Mouse (Mus musculus) CH12.LX (cell line): Measurements from ENCODE around the gene Grb10. TPM values are rescaled to one million over a fixed set of nuclear protein-coding genes. Genes with fewer than 3 reads are reported as not detected.

Experiments used
- DNase-seq: peaks from one replicate; pipeline ENCODE4 v3.0.0-alpha.2; 2013; ENCODE audit errors: extremely low read depth
- H3K27ac ChIP-seq: 2 replicates; pipeline ENCODE4 v1.5.1; 2012; ENCODE audit warnings: low read depth, mild to moderate bottlenecking, control low read depth, moderate library complexity; ENCODE audit not compliant: insufficient read depth
- H3K27me3 ChIP-seq: replicated peaks from 2 replicates; pipeline ENCODE3; 2012; ENCODE audit warnings: inconsistent platforms
- H3K36me3 ChIP-seq, 2 experiments: replicated peaks in 1 of 2; 2 replicates each; pipeline versions ENCODE3 to v1.6.1; 2012; ENCODE audit warnings: inconsistent platforms in 1 of 2, low read length in 1 of 2, mild to moderate bottlenecking in 1 of 2, mixed read lengths in 1 of 2, moderate library complexity in 1 of 2; ENCODE audit not compliant: control insufficient read depth in 1 of 2, insufficient read depth in 1 of 2
- H3K4me1 ChIP-seq, 2 experiments: 2 replicates each; pipeline ENCODE4 v1.6.1; 2012; ENCODE audit warnings: inconsistent platforms in 1 of 2, moderate library complexity in 1 of 2; ENCODE audit not compliant: insufficient read depth in 2 of 2, control insufficient read depth in 1 of 2
- H3K4me2 ChIP-seq: 2 replicates; pipeline ENCODE4 v1.6.1; 2012; ENCODE audit warnings: low read depth, mild to moderate bottlenecking, control low read depth; ENCODE audit not compliant: poor library complexity, insufficient read depth, severe bottlenecking
- H3K4me3 ChIP-seq, 3 experiments: fragments of 150-350 bp in 1 of 3; sonication (generic) in 1 of 3; replicated peaks in 1 of 3; 2 replicates each; pipeline versions ENCODE3 to v1.5.1; 2011 to 2012; ENCODE audit warnings: low read depth in 2 of 3, low read length in 2 of 3, mild to moderate bottlenecking in 2 of 3, moderate library complexity in 2 of 3, control low read depth in 1 of 3, improper control_type of control experiment in 1 of 3, inconsistent platforms in 1 of 3, mixed read lengths in 1 of 3; ENCODE audit not compliant: poor library complexity in 1 of 3
- H3K79me2 ChIP-seq: replicated peaks from 2 replicates; pipeline ENCODE4 v1.6.1; 2012; ENCODE audit warnings: mild to moderate bottlenecking, moderate library complexity; ENCODE audit not compliant: control insufficient read depth, poor library complexity, insufficient read depth, severe bottlenecking; ENCODE audit errors: extremely low read depth
- H3K9ac ChIP-seq: 2 replicates; pipeline ENCODE4 v1.6.1; 2012; ENCODE audit warnings: low read depth, mild to moderate bottlenecking, control low read depth, moderate library complexity; ENCODE audit not compliant: insufficient read depth
- H3K9me3 ChIP-seq: replicated peaks from 2 replicates; pipeline ENCODE3; 2012; ENCODE audit warnings: low read length, inconsistent platforms, mixed read lengths
- BHLHE40 ChIP-seq: IDR thresholded peaks from 2 replicates; pipeline ENCODE4 v1.6.1; 2011; ENCODE audit warnings: mild to moderate bottlenecking, low read depth, low read length, improper control_type of control experiment
- CHD1 ChIP-seq: IDR thresholded peaks from 2 replicates; pipeline ENCODE4 v1.6.1; 2012; ENCODE audit warnings: low read depth, low read length, improper control_type of control experiment, inconsistent platforms
- CHD2 ChIP-seq: IDR thresholded peaks from 2 replicates; pipeline ENCODE4 v1.6.1; 2011; ENCODE audit warnings: low read length, improper control_type of control experiment
- ELF1 ChIP-seq: IDR thresholded peaks from 2 replicates; pipeline ENCODE4 v1.6.1; 2014; ENCODE audit warnings: low read depth, mild to moderate bottlenecking, inconsistent platforms, low read length, improper control_type of control experiment
- ETS1 ChIP-seq: conservative IDR thresholded peaks from 2 replicates; pipeline ENCODE4 v1.6.1; 2012; ENCODE audit warnings: low read depth, mild to moderate bottlenecking, inconsistent platforms, low read length, improper control_type of control experiment, moderate library complexity
- HCFC1 ChIP-seq: IDR thresholded peaks from 2 replicates; pipeline ENCODE4 v1.6.1; 2012; ENCODE audit warnings: low read depth, mild to moderate bottlenecking, inconsistent platforms, low read length, improper control_type of control experiment
- JUND ChIP-seq: conservative IDR thresholded peaks from 2 replicates; pipeline ENCODE4 v1.6.1; 2011; ENCODE audit warnings: low read depth, low read length, improper control_type of control experiment
- MAFK ChIP-seq: IDR thresholded peaks from 2 replicates; pipeline ENCODE4 v1.6.1; 2011; ENCODE audit warnings: low read length, improper control_type of control experiment; ENCODE audit not compliant: insufficient replicate concordance
- NELFE ChIP-seq: IDR thresholded peaks from 2 replicates; pipeline ENCODE4 v1.6.1; 2011; ENCODE audit warnings: low read depth, low read length, improper control_type of control experiment
- NRF1 ChIP-seq: IDR thresholded peaks from 2 replicates; pipeline ENCODE4 v1.6.1; 2014; ENCODE audit warnings: low read depth, mild to moderate bottlenecking, inconsistent platforms, low read length, improper control_type of control experiment, moderate library complexity
- PAX5 ChIP-seq: IDR thresholded peaks from 2 replicates; pipeline ENCODE4 v1.6.1; 2012; ENCODE audit warnings: low read length, inconsistent platforms, mixed read lengths
- POLR2AphosphoS2 ChIP-seq: IDR thresholded peaks from 2 replicates; pipeline ENCODE4 v1.6.1; 2011; ENCODE audit warnings: low read depth, low read length, improper control_type of control experiment
- SIN3A ChIP-seq: IDR thresholded peaks from 2 replicates; pipeline ENCODE4 v1.6.1; 2012; ENCODE audit warnings: low read length, improper control_type of control experiment, inconsistent platforms
- SMC3 ChIP-seq: IDR thresholded peaks from 2 replicates; pipeline ENCODE4 v1.6.1; 2011; ENCODE audit warnings: low read depth, low read length, improper control_type of control experiment
- UBTF ChIP-seq: IDR thresholded peaks from 2 replicates; pipeline ENCODE4 v1.6.1; 2012; ENCODE audit warnings: low read depth, mild to moderate bottlenecking, inconsistent platforms, low read length, improper control_type of control experiment, moderate library complexity
- USF1 ChIP-seq: IDR thresholded peaks from 2 replicates; pipeline ENCODE4 v1.6.1; 2014; ENCODE audit warnings: low read depth, mild to moderate bottlenecking, inconsistent platforms, low read length, improper control_type of control experiment
- USF2 ChIP-seq: conservative IDR thresholded peaks from 2 replicates; pipeline ENCODE4 v1.6.1; 2011; ENCODE audit warnings: low read depth, low read length, improper control_type of control experiment
- ZC3H11A ChIP-seq: IDR thresholded peaks from 2 replicates; pipeline ENCODE4 v1.6.1; 2012; ENCODE audit warnings: low read depth, mild to moderate bottlenecking, inconsistent platforms, low read length, improper control_type of control experiment
- ZMIZ1 ChIP-seq: IDR thresholded peaks from 2 replicates; pipeline ENCODE4 v1.6.1; 2012; ENCODE audit warnings: low read depth, mild to moderate bottlenecking, inconsistent platforms, low read length, improper control_type of control experiment
- ZNF384 ChIP-seq: IDR thresholded peaks from 2 replicates; pipeline ENCODE4 v1.6.1; 2012; ENCODE audit warnings: low read depth, low read length, improper control_type of control experiment, inconsistent platforms
- dilution Hi-C: fragments of 300-500 bp; cut with MboI; formaldehyde crosslinking; loops from 2 replicates; pipeline ENCODE4 v1.14.3; 2020; ENCODE audit warnings: low sequenced_read_pairs; ENCODE audit not compliant: extremely low pct_unique_long_range_greater_than_20kb, extremely low pct_ligation_motif_present
- in situ Hi-C: fragments of 300-500 bp; cut with MboI; formaldehyde crosslinking; loops from 3 replicates; pipeline ENCODE4 v1.14.3; 2019; ENCODE audit warnings: low sequenced_read_pairs, low pct_ligation_motif_present, low pct_unique_long_range_greater_than_20kb, mixed read lengths
- polyA plus RNA-seq: library from polyadenylated mRNA; unstranded; fragments of >175 nt; gene quantifications from 2 replicates; pipeline ENCODE4 v1.2.1, GENCODE M21; 2012; ENCODE audit warnings: low read depth; ENCODE audit not compliant: insufficient read length
- total RNA-seq, 2 experiments: library from RNA; depleted of rRNA; stranded (reverse); fragments of 300-350 nt in 1 of 2; fragments of >200 nt in 1 of 2; gene quantifications; 2 replicates each; pipeline ENCODE4 v1.2.3; 2012 to 2014

Gene Grb10
- total and polyA plus RNA-seq, 3 experiments: 38.4 to 189 (median 137) TPM

DNA sequence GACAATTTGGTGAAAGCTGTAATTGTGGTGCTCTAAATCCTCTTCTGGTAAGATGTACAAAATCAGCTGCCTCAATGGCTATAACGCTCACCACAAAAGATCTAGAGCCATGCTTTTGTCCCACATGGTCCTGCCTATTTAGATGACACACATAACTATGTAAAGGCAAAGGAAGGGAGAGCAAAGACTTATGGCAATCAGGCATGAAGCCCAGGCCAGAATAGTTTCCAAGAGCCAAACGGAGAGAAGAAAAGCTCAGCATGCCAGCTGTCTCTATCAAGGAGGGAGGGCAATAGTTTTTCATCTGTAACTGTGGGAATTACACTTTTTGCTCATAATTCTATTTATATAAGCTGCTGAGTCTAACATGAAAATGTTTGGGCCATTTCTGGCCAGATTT is 45.3 kb downstream of the Grb10 start:
- TF ChIP-seq HCFC1: no peak
- TF ChIP-seq NRF1: no peak
- no peak for TF ChIP-seq ELF1
- TF ChIP-seq ETS1: no peak
- no peak for TF ChIP-seq NELFE
- no peak for TF ChIP-seq UBTF
- no peak for TF ChIP-seq CHD2
- TF ChIP-seq ZMIZ1: no peak
- TF ChIP-seq PAX5: no peak
- TF ChIP-seq USF1: no peak
- no peak for TF ChIP-seq USF2
- TF ChIP-seq SIN3A: no peak
- no peak for TF ChIP-seq CHD1
- TF ChIP-seq POLR2AphosphoS2: no peak
- no peak for TF ChIP-seq MAFK
- no peak for TF ChIP-seq ZC3H11A
- no peak for TF ChIP-seq BHLHE40
- no peak for TF ChIP-seq JUND
- no peak for TF ChIP-seq ZNF384
- Histone ChIP-seq H3K4me2 (no peak overlapping the region), H3K9ac (no peak overlapping the region), H3K4me3 (no peak overlapping the region), H3K27ac (no peak overlapping the region), H3K79me2 (no peaks in the 10 kb centered on the region), H3K9me3 (no peaks in the 10 kb centered on the region), H3K4me1 (no peaks in the 10 kb centered on the region), H3K27me3 (no peaks in the 10 kb centered on the region), H3K36me3 (no peaks in the 10 kb centered on the region)
- dilution Hi-C loops: no loop called here
- no peak for DNase-seq
- in situ Hi-C loops: loop anchor here (25.0 kb wide), 1 partner anchor 294 kb away; no protein-coding TSS in a partner anchor

DNA sequence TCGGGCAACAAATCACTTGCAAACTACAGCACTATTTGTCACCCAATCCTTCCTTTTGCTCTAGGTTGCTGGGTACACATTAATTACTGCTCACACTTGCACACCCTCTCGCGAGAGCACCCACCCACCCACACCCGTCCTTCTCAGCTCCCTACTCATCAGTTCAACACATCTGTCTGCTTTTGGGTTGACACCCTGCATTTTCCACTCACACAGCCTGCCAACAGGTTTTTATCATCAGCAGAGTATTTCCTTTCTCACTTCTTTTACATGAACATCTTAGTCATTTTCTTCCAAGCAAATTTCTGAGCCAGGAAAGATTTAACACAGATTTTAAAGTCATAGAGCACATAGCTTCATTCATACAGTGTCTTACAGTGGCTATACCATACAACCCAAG is 48.6 kb downstream of the Grb10 start:
- H3K27me3 ChIP-seq: no peaks in the 10 kb centered on the region

More for the DNA sequence above, 48.6 kb downstream of the Grb10 start:
- no peak overlapping the region for H3K4me2 ChIP-seq
- no peak for TF ChIP-seq USF2
- no peak for TF ChIP-seq SMC3
- no peaks in the 10 kb centered on the region for H3K4me1 ChIP-seq
- no peak overlapping the region for H3K9ac ChIP-seq
- in situ Hi-C loops: loop anchor here (25.0 kb wide), 1 partner anchor 297 kb away; no protein-coding TSS in a partner anchor
- dilution Hi-C loops: no loop called here
- H3K9me3 ChIP-seq: no peaks in the 10 kb centered on the region
- no peak overlapping the region for H3K27ac ChIP-seq
- no peaks in the 10 kb centered on the region for H3K36me3 ChIP-seq
- no peak for DNase-seq
- H3K4me3 ChIP-seq: no peak overlapping the region
- no peaks in the 10 kb centered on the region for H3K79me2 ChIP-seq
